In genomic region chr13:97503955-97504739, GRCm38 (mm10) we compare ENCODE assay signal across 20 mouse cellular contexts.
DNase-seq lines count a peak whose midpoint lies in the region; ATAC-seq and TF ChIP-seq lines count a peak whose summit lies in the region.
"Had no signal": no experiment of that assay in that cellular context is flagged by ENCODE, and none has a peak within 500 bp of the region (broad histone marks: within the 10 kb centered on the region; RNA-seq: fewer than 3 reads in every experiment).

No protein-coding gene starts in this region.

- intact Hi-C loops in heart, postnatal 36 days (cut with DNase I) = no loop called here
- intact Hi-C loops in heart, postnatal 10 days (cut with DNase I) = no loop called here

- H3K4me1 ChIP-seq in heart, embryonic 13.5 days = peaks cover 13% of the 10 kb centered on the region; the same call in 1 of the 2 replicates
- no peaks in the 10 kb centered on the region for H3K4me1 ChIP-seq in heart, postnatal 0 days (ENCODE audit: control insufficient read depth, insufficient read depth)
- H3K4me1 ChIP-seq in forebrain, embryonic 15.5 days = 0 out of 2 replicates have a peak, but pooled peaks cover 6% of the 10 kb centered on the region
- H3K4me1 ChIP-seq: forebrain, embryonic 12.5 days had no signal

- WGBS in heart, embryonic 13.5 days = 80% methylated on average over 10 of the region's 10 CpGs
- 85% methylated on average over 10 of the region's 10 CpGs for WGBS in heart, postnatal 0 days
- 94% methylated on average over 10 of the region's 10 CpGs for WGBS in forebrain, embryonic 15.5 days

- no peaks in the 10 kb centered on the region for H3K9me3 ChIP-seq in heart, embryonic 13.5 days
- H3K9me3 ChIP-seq in heart, postnatal 0 days (replicated peaks; ENCODE audit: control insufficient read depth, low read length) = no peaks in the 10 kb centered on the region
- H3K9me3 ChIP-seq in forebrain, embryonic 15.5 days = no peaks in the 10 kb centered on the region
- H3K9me3 ChIP-seq: embryonic facial prominence, embryonic 13.5 days; forebrain, embryonic 12.5 days; G1E had no signal

- no peak for TF ChIP-seq EP300 in heart, postnatal 0 days (IDR thresholded peaks at IDR 0.05; ENCODE audit: low read depth)

- peak overlapping the region; percentile 43 for H3K27ac ChIP-seq in heart, embryonic 13.5 days (replicated peaks)
- H3K27ac ChIP-seq in heart, postnatal 0 days (ENCODE audit: low read depth) = peak overlapping the region; percentile 2; the same call in 1 of the 2 replicates
- no peak overlapping the region for H3K27ac ChIP-seq in forebrain, embryonic 15.5 days (replicated peaks)
- H3K27ac ChIP-seq: embryonic facial prominence, embryonic 13.5 days; forebrain, embryonic 12.5 days; hindbrain, embryonic 14.5 days had no signal

- H3K27me3 ChIP-seq in heart, embryonic 13.5 days (replicated peaks) = 0 out of 2 replicates have a peak, but pooled peaks cover 13% of the 10 kb centered on the region
- H3K27me3 ChIP-seq in heart, postnatal 0 days (ENCODE audit: control insufficient read depth, insufficient read depth, low read length) = no peaks in the 10 kb centered on the region
- H3K27me3 ChIP-seq in forebrain, embryonic 15.5 days = no peaks in the 10 kb centered on the region
- H3K27me3 ChIP-seq: embryonic facial prominence, embryonic 13.5 days; forebrain, embryonic 12.5 days had no signal

- no peaks in the 10 kb centered on the region for H3K36me3 ChIP-seq in heart, embryonic 13.5 days
- H3K36me3 ChIP-seq in heart, postnatal 0 days (replicated peaks; ENCODE audit: control insufficient read depth, insufficient read depth, low read length) = no peaks in the 10 kb centered on the region
- H3K36me3 ChIP-seq in forebrain, embryonic 15.5 days = no peaks in the 10 kb centered on the region
- H3K36me3 ChIP-seq: embryonic facial prominence, embryonic 13.5 days; forebrain, embryonic 12.5 days; G1E had no signal

- H3K4me3 ChIP-seq in heart, embryonic 13.5 days = no peak overlapping the region
- no peak overlapping the region for H3K4me3 ChIP-seq in heart, postnatal 0 days (ENCODE audit: low read depth, low read length)
- H3K4me3 ChIP-seq in forebrain, embryonic 15.5 days = no peak overlapping the region
- H3K4me3 ChIP-seq: embryonic facial prominence, embryonic 13.5 days; forebrain, embryonic 12.5 days had no signal

- ATAC-seq in heart, embryonic 13.5 days (ENCODE audit: extremely low read depth, insufficient number of reproducible peaks, low FRiP score, low TSS enrichment) = no peak
- ATAC-seq in heart, postnatal 0 days (ENCODE audit: insufficient read depth, low read depth) = no peak
- ATAC-seq in forebrain, embryonic 15.5 days (replicated peaks) = no peak
- ATAC-seq: activated CD4-positive, CD25-positive, alpha-beta regulatory T cell, adult 4 months; intestine, embryonic 16.5 days had no signal

- H3K9ac ChIP-seq in heart, embryonic 13.5 days = no peak overlapping the region
- H3K9ac ChIP-seq in heart, postnatal 0 days (replicated peaks; ENCODE audit: low read depth, low read length) = no peak overlapping the region
- H3K9ac ChIP-seq in forebrain, embryonic 15.5 days (replicated peaks) = no peak overlapping the region
- H3K9ac ChIP-seq: embryonic facial prominence, embryonic 13.5 days; forebrain, embryonic 12.5 days; hindbrain, embryonic 14.5 days had no signal

- TF ChIP-seq CTCF in heart, postnatal 0 days (IDR thresholded peaks at IDR 0.05; ENCODE audit: low read depth) = no peak

- DNase-seq in heart, adult 11 months = no peak
- no peak for DNase-seq in heart, postnatal 0 days (ENCODE audit: low spot score)
- no peak for DNase-seq in heart, postnatal 36 days
- peak; percentile 54 for DNase-seq in R1 (ENCODE audit: low read depth, low spot score)
- DNase-seq in heart, postnatal 10 days = peak; percentile 23 to 28
- DNase-seq: adrenal gland, adult 2 months; adrenal gland, postnatal 25 days; cerebellum, adult 18-20 months; cerebellum, adult 9-11 months; cerebellum, postnatal 36 days; kidney, adult 8-10 months; kidney, postnatal 25 days had no signal

- H3K4me2 ChIP-seq in heart, embryonic 13.5 days = no peak overlapping the region
- H3K4me2 ChIP-seq in heart, postnatal 0 days (ENCODE audit: low read depth, low read length) = no peak overlapping the region
- H3K4me2 ChIP-seq in forebrain, embryonic 15.5 days (replicated peaks) = no peak overlapping the region
- H3K4me2 ChIP-seq: embryonic facial prominence, embryonic 13.5 days; forebrain, embryonic 12.5 days; hindbrain, embryonic 14.5 days had no signal

Comparison
In these comparisons a context has a peak if more than half of its experiments do, and no peak if none do; other contexts are left out.
1. DNase-seq: peak in R1 (single experiment) and heart, postnatal 10 days (2 of 2); none in heart, adult 11 months (single experiment), heart, postnatal 0 days (single experiment) and heart, postnatal 36 days (0 of 2).